Mouse (Mus musculus) E14TG2a.4 (cell line): ENCODE data around the gene Rack1.
A peak's percentile ranks its signal among the peaks of the same experiment; 100 is the strongest.
"Not testable (repeated sequence)": the region's sequence is repeated elsewhere in the genome, so short reads cannot be mapped to it uniquely, and the experiment has no call there.

Experiments used
- H3K27me3 ChIP-seq: 2 replicates; pipeline ENCODE4 v1.6.1; 2014; ENCODE audit warnings: low read length, control low read depth; ENCODE audit not compliant: insufficient read depth
- H3K36me3 ChIP-seq: 2 replicates; pipeline ENCODE4 v1.6.1; 2014; ENCODE audit warnings: low read length, control low read depth; ENCODE audit not compliant: insufficient read depth
- H3K4me1 ChIP-seq: replicated peaks from 2 replicates; pipeline ENCODE4 v1.6.1; 2014; ENCODE audit warnings: low read depth, low read length, control low read depth
- H3K4me3 ChIP-seq: replicated peaks from 2 replicates; pipeline ENCODE4 v1.5.1; 2014; ENCODE audit warnings: mild to moderate bottlenecking, low read length
- H3K9me3 ChIP-seq: 2 replicates; pipeline ENCODE4 v1.6.1; 2014; ENCODE audit warnings: low read length, control low read depth
- CTCF ChIP-seq: conservative IDR thresholded peaks from 2 replicates; pipeline ENCODE4 v1.5.1; 2014; ENCODE audit warnings: low read length
- NANOG ChIP-seq: IDR thresholded peaks from 2 replicates; pipeline ENCODE4 v1.6.1; 2014; ENCODE audit warnings: borderline replicate concordance, low read length, mixed read lengths
- POU5F1 ChIP-seq: IDR thresholded peaks from 2 replicates; pipeline ENCODE4 v1.6.1; 2014; ENCODE audit warnings: low read length, borderline replicate concordance

The Rack1 gene

DNA sequence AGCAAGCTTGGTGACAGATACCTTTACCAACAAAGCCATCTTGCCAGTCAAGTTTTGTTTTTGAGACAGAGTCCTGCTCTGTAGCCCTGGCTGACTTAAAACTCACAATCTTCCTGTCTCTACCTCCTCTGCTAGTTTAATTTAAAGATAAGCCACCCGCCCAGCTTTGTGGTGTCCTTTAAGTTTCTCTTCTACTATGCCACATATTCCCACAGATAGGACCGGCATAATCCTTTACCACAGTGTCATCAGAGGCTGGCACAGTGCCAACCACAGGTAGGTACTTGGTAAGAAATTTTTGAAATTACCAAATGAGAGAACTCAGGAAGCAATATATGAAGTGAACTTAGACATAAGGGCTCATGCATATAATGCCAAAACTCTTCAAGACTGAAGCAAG, 10.0 kb downstream of the Rack1 start:
- Histone ChIP-seq H3K4me1 (peaks cover 60% of the 10 kb centered on the region), H3K27me3 (no peaks in the 10 kb centered on the region), H3K9me3 (no peaks in the 10 kb centered on the region), H3K36me3 (peaks cover 100% of the 10 kb centered on the region), H3K4me3 (no peak overlapping the region)
- TF ChIP-seq CTCF = no peak

GRCm38 (mm10) chr11:48813782-48814181, 13.7 kb downstream of the Rack1 start:
- Histone ChIP-seq H3K27me3 (no peaks in the 10 kb centered on the region), H3K36me3 (peaks cover 71% of the 10 kb centered on the region), H3K4me1 (peaks cover 43% of the 10 kb centered on the region), H3K4me3 (no peak overlapping the region), H3K9me3 (no peaks in the 10 kb centered on the region)
- TF ChIP-seq CTCF (no peak), POU5F1 (no peak), NANOG (no peak)

DNA sequence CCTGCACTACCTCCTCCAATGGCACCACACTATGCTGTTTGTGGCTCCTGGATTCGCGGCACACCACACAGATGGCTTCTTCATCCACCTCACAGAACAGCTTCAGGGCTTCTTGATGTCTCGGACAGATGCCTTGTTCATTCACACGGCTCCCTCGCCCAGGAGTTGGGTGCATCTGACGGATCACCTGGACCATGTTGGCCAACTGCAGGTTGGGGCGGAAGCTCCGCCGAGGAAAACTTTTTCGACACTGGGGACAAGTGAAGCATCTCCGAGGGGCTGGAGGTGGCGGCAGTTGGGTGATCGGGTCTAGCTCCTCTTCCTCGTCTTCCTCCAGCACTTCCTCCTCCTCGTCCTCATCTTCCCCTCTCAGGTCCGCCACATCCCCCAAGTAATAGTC, 15.7 kb downstream of the Rack1 start:
- TF ChIP-seq NANOG (no peak), CTCF (no peak), POU5F1 (no peak)
- Histone ChIP-seq H3K4me3 (peak overlapping the region; percentile 93), H3K4me1 (peaks cover 39% of the 10 kb centered on the region), H3K27me3 (no peaks in the 10 kb centered on the region), H3K36me3 (peaks cover 50% of the 10 kb centered on the region), H3K9me3 (no peaks in the 10 kb centered on the region)

- peaks cover 44% of the 10 kb centered on the region for H3K4me1 ChIP-seq
- H3K36me3 ChIP-seq = peaks cover 45% of the 10 kb centered on the region
- H3K4me3 ChIP-seq = peak overlapping the region; percentile 93
Measured at GRCm38 (mm10) chr11:48816281-48816781, 16.2 kb downstream of the Rack1 start.

GRCm38 (mm10) chr11:48816800-48817665, 16.9 kb downstream of the Rack1 start, which contains the start of gene Trim41:
Gene Trim41 (minus strand): TSS chr11:48817353.
- H3K4me1 ChIP-seq = peaks cover 48% of the 10 kb centered on the region
- H3K27me3 ChIP-seq = no peaks in the 10 kb centered on the region
- no peak for TF ChIP-seq NANOG
- no peak for TF ChIP-seq CTCF
- TF ChIP-seq POU5F1 = no peak
- H3K9me3 ChIP-seq = no peaks in the 10 kb centered on the region
- peaks cover 38% of the 10 kb centered on the region for H3K36me3 ChIP-seq
- peak within 1 kb of the TSS; percentile 93 for H3K4me3 ChIP-seq

More at GRCm38 (mm10) chr11:48816281-48816781, 16.2 kb downstream of the Rack1 start:
- no peak for TF ChIP-seq POU5F1
- Histone ChIP-seq H3K9me3 (no peaks in the 10 kb centered on the region), H3K27me3 (no peaks in the 10 kb centered on the region)

DNA sequence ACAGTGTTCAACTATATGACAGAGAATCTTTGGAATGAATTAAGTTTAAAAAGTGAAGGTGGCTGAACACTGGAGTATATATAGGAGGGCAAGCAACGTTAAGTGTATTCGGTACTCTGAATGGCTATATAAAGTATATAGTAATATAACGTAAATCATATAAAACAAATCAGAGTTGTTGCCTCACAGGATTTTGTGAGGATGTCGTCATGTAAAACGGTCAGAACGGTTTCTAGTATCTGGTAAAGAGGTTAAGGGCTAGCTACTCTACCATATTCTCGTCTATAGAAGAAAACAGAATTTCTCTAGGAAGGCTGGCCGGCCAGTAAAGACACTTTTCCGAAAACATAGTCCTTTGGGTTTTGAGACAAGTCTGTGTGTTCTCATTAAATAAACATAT, 17.7 kb downstream of the Rack1 start:
- TF ChIP-seq POU5F1 = no peak
- H3K36me3 ChIP-seq = peaks cover 31% of the 10 kb centered on the region
- H3K9me3 ChIP-seq = no peaks in the 10 kb centered on the region
- H3K27me3 ChIP-seq = no peaks in the 10 kb centered on the region
- H3K4me1 ChIP-seq = peaks cover 51% of the 10 kb centered on the region
- peak overlapping the region; percentile 93 for H3K4me3 ChIP-seq

DNA sequence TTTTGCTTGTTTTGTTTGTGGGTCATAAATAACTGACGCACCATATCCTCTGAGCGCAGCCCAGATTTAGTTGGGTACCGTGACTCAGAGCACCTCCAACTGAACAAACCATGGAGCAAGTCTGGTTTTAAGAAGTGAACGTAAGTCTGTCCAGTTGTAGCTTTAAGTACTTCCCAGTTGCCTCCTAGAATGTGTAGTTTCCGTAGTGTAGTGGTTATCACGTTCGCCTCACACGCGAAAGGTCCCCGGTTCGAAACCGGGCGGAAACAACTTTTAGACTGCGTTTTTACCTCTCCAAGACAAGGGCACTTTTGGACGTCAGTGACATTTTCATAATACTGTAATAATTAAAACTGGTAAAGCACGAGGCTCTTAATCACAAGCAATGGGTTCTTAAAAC, 18.2 kb downstream of the Rack1 start:
- H3K27me3 ChIP-seq = no peaks in the 10 kb centered on the region
- H3K4me3 ChIP-seq = peak overlapping the region; percentile 93
- TF ChIP-seq NANOG = no peak
- TF ChIP-seq CTCF = no peak
- TF ChIP-seq POU5F1 = no peak
- no peaks in the 10 kb centered on the region for H3K9me3 ChIP-seq
- H3K36me3 ChIP-seq = peaks cover 25% of the 10 kb centered on the region
- H3K4me1 ChIP-seq = peaks cover 52% of the 10 kb centered on the region

- Histone ChIP-seq H3K4me1 (peaks cover 52% of the 10 kb centered on the region), H3K4me3 (no peak overlapping the region), H3K36me3 (peaks cover 11% of the 10 kb centered on the region), H3K9me3 (no peaks in the 10 kb centered on the region), H3K27me3 (peaks cover 6% of the 10 kb centered on the region)
- no peak for TF ChIP-seq CTCF
- TF ChIP-seq NANOG = no peak
- no peak for TF ChIP-seq POU5F1
Measured at GRCm38 (mm10) chr11:48819614-48820307, 19.6 kb downstream of the Rack1 start.

GRCm38 (mm10) chr11:48820308-48820674, 20.2 kb downstream of the Rack1 start:
- H3K4me1 ChIP-seq = peaks cover 52% of the 10 kb centered on the region
- peaks cover 8% of the 10 kb centered on the region for H3K27me3 ChIP-seq
- peaks cover 6% of the 10 kb centered on the region for H3K36me3 ChIP-seq
- H3K4me3 ChIP-seq = no peak overlapping the region
- no peaks in the 10 kb centered on the region for H3K9me3 ChIP-seq
- no peak for TF ChIP-seq NANOG

- not testable (repeated sequence) for H3K9me3 ChIP-seq, H3K27me3 ChIP-seq, H3K4me3 ChIP-seq, H3K36me3 ChIP-seq
- peaks cover 45% of the 10 kb centered on the region for H3K4me1 ChIP-seq
Measured at GRCm38 (mm10) chr11:48821299-48821698, 21.2 kb downstream of the Rack1 start.
